Mouse (Mus musculus): Measurements from ENCODE around the gene S100a13.

DNA sequence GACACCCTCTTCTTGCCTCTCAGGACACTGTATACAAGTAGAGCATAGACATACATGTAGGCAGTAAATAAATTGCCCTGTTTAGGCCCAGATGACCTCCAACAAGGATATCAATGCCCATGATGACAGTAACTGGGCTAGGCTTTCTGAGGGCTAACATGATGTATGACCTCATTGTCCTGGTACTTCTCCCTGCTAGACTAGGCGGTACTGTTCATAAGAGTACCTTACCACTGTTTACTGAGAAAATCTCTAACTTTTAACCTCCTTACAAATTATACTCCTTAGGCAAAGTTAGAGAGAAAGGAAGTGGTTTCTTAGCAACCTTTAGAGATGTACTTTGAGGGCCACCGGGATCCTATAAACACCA lies 36.2 kb downstream of the S100a13 start:
- no peak for TF ChIP-seq CTCF (IDR thresholded peaks at IDR 0.05; ENCODE audit: low read depth)
- TF ChIP-seq EP300 (IDR thresholded peaks at IDR 0.05; ENCODE audit: low read depth), result no peak

All from liver, embryonic 14.5 days (tissue).